Mouse (Mus musculus): ENCODE data around the gene Relb.
"Not testable (repeated sequence)": the region's sequence is repeated elsewhere in the genome, so short reads cannot be mapped to it uniquely, and the experiment has no call there.

DNA sequence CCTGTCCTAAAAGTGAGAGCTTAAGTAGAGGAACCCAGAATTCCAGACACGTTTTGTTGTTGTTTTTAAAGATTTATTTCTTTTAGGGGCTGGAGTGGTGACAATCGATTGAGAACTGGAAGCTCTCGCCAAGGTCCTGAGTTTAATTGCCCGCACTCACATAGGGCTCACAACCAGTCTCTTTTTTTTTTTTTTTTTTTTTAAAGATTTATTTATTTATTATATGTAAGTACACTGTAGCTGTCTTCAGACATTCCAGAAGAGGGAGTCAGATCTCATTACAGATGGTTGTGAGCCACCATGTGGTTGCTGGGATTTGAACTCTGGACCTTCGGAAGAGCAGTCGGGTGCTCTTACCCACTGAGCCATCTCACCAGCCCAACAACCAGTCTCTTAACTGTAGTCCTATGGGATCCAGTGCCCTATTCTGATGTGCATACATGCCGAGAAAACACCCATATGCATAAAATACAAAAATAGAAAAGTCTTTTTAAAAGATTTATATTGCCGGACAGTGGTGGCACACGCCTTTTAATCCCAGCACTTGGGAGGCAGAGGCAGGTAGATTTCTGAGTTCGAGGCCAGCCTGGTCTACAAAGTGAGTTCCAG, 24.5 kb downstream of the Relb start:
- not testable (repeated sequence) for TF ChIP-seq CTCF (IDR thresholded peaks at IDR 0.05; ENCODE audit: extremely low read depth, insufficient read depth, insufficient read length, insufficient replicate concordance); POLR2A (IDR thresholded peaks at IDR 0.05; ENCODE audit: low read depth, low read length)

All from spleen, adult 2 months (tissue).